Mouse (Mus musculus) megakaryocyte, embryonic 14.5 days (primary cell): Measurements from ENCODE around the gene Gbgt1.

Source experiments
- FLI1 ChIP-seq: IDR thresholded peaks from 2 replicates; pipeline ENCODE4 v1.6.1; 2012; ENCODE audit warnings: low read length, inconsistent platforms, mixed read lengths
- GATA1 ChIP-seq: IDR thresholded peaks from 3 replicates; pipeline ENCODE4 v1.6.1; 2012; ENCODE audit warnings: mixed read lengths, low read length, inconsistent platforms, borderline replicate concordance

DNA sequence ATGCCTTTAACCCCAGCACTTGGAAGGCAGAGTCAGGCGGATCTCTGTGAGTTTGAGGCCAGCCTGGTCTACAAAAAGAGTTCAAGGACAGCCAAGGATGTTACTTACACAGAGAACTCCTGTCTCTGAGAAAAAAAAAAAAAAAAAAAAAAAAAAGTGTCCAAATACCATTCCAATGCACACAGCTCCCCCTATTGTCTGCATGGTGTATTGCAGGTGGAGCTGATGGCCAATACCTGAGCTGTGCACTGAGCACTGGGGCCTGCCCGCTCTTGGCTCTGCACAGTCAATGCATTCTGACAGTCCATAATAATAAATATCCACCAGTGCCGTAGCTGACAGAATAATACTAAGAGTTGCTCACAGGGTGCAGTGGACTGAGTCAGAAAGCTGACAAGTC, 32.8 kb upstream of the Gbgt1 start:
- no peak for TF ChIP-seq FLI1
- no peak for TF ChIP-seq GATA1
